Mouse (Mus musculus): ENCODE measurements at regions not wholly inside any gene's neighbourhood (a gene's known extent, or its start where the extent isn't known, plus 50 kb on each side); places are given as distances from the start of the nearest gene placed in this dataset.

GRCm38 (mm10) chr8:31746855-31747254, 1681.7 kb upstream of the 5930422O12Rik start:
- DNase-seq (ENCODE audit: low read depth) = no peak

GRCm38 (mm10) chr8:31749974-31750373, 1678.5 kb upstream of the 5930422O12Rik start:
- DNase-seq (ENCODE audit: low read depth) = no peak

- no peak for DNase-seq (ENCODE audit: low read depth)
These were observed 1677.9 kb upstream of the 5930422O12Rik start for GRCm38 (mm10) chr8:31750482-31751126.

- DNase-seq (ENCODE audit: low read depth) = no peak
These were observed 1672.8 kb upstream of the 5930422O12Rik start for GRCm38 (mm10) chr8:31755737-31756136.

GRCm38 (mm10) chr8:31762091-31762490, 1666.4 kb upstream of the 5930422O12Rik start:
- DNase-seq (ENCODE audit: low read depth) = no peak

All from c-Kit-positive CD71-negative TER-119-negative erythroid progenitor cells, embryonic 14.5 days (primary cell).